Mouse (Mus musculus): Measurements from ENCODE around the gene A530016L24Rik. TPM values are rescaled to one million over a fixed set of nuclear protein-coding genes. Genes with fewer than 3 reads are reported as not detected.
A peak's percentile ranks its signal among the peaks of the same experiment; 100 is the strongest.

Gene A530016L24Rik
- polyA plus RNA-seq, 1 experiment from 2014 or later = 0.19 TPM

DNA sequence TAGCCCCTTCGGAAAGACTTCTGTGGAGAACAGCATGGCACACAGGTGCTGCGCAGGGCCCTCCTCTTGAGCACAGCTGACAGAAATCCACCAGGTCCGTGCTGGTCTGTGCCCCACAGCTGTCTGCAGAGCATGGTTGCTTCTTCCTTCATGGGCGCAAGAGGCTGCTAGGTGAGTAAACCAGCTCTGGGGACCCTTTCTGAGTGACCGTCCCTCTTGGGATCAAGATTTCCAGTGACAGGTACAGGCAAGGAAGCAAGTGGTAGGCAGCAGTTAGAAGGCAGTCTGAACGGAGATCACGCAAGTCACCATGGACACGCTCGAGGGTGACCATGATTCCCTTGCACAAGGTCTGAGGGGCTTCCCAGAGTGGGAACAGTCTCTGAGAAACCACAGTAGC is 287 bp downstream of the A530016L24Rik start:
- Histone ChIP-seq H3K4me2 (replicated peaks) (no peak overlapping the region), H3K9ac (no peak overlapping the region), H3K4me1 (replicated peaks; ENCODE audit: control insufficient read depth, insufficient read depth, low read length) (0 out of 2 replicates have a peak, but pooled peaks cover 6% of the 10 kb centered on the region), H3K27me3 (ENCODE audit: control insufficient read depth, insufficient read depth, low read length) (no peaks in the 10 kb centered on the region), H3K4me3 (replicated peaks; ENCODE audit: low read length) (no peak overlapping the region), H3K36me3 (replicated peaks; ENCODE audit: control insufficient read depth, insufficient read depth) (no peaks in the 10 kb centered on the region), H3K27ac (no peak overlapping the region), H3K9me3 (ENCODE audit: control insufficient read depth, low read length) (no peaks in the 10 kb centered on the region)
- ATAC-seq (ENCODE audit: low FRiP score) (no peak), DNase-seq (ENCODE audit: low spot score) (no peak)
- WGBS = 90% methylated on average over 9 of the region's 9 CpGs

GRCm38 (mm10) chr12:112490444-112490939 is 1.2 kb downstream of the A530016L24Rik start:
- Histone ChIP-seq H3K4me1 (replicated peaks; ENCODE audit: control insufficient read depth, insufficient read depth, low read length) (0 out of 2 replicates have a peak, but pooled peaks cover 6% of the 10 kb centered on the region), H3K9ac (no peak overlapping the region)

DNA sequence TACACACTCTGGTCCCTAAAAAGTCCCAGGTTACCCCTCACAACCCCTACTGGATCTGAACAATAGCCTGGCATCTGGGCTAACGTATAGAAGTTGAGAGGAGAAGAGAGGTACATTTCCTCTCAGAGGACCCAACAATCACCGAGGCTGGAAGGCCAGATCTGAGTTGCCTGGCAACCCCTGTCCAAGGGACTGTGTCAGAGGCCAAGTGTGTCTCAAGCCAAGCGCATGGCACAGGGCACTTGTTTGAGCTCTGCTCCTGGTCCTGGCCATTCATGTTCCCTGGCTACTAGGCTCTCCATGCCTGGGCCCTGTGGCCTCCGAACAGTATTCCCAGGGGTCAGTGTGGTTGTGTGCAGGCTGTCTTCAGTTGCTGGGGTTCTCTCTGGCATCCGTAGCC is 6.9 kb downstream of the A530016L24Rik start:
- WGBS = 52% methylated on average over 5 of the region's 5 CpGs
- Histone ChIP-seq H3K9ac (no peak overlapping the region), H3K4me3 (replicated peaks; ENCODE audit: low read length) (no peak overlapping the region), H3K27ac (no peak overlapping the region), H3K9me3 (ENCODE audit: control insufficient read depth, low read length) (no peaks in the 10 kb centered on the region), H3K4me1 (replicated peaks; ENCODE audit: control insufficient read depth, insufficient read depth, low read length) (0 out of 2 replicates have a peak, but pooled peaks cover 2% of the 10 kb centered on the region), H3K36me3 (replicated peaks; ENCODE audit: control insufficient read depth, insufficient read depth) (no peaks in the 10 kb centered on the region; the same call in none of the 2 replicates), H3K27me3 (ENCODE audit: control insufficient read depth, insufficient read depth, low read length) (no peaks in the 10 kb centered on the region), H3K4me2 (replicated peaks) (no peak overlapping the region)
- DNase-seq (ENCODE audit: low spot score) = no peak
- no peak for ATAC-seq (ENCODE audit: low FRiP score)

More at GRCm38 (mm10) chr12:112490444-112490939, 1.2 kb downstream of the A530016L24Rik start:
- WGBS = 32% methylated on average over 2 of the region's 3 CpGs
- Histone ChIP-seq H3K4me2 (replicated peaks) (no peak overlapping the region), H3K27me3 (ENCODE audit: control insufficient read depth, insufficient read depth, low read length) (no peaks in the 10 kb centered on the region), H3K4me3 (replicated peaks; ENCODE audit: low read length) (no peak overlapping the region), H3K9me3 (ENCODE audit: control insufficient read depth, low read length) (no peaks in the 10 kb centered on the region), H3K27ac (no peak overlapping the region), H3K36me3 (replicated peaks; ENCODE audit: control insufficient read depth, insufficient read depth) (no peaks in the 10 kb centered on the region)
- ATAC-seq (ENCODE audit: low FRiP score) = no peak
- DNase-seq (ENCODE audit: low spot score) = no peak

- no peaks in the 10 kb centered on the region for H3K4me1 ChIP-seq (replicated peaks; ENCODE audit: control insufficient read depth, insufficient read depth, low read length)
- H3K27me3 ChIP-seq (ENCODE audit: control insufficient read depth, insufficient read depth, low read length) = no peaks in the 10 kb centered on the region
- H3K4me3 ChIP-seq (replicated peaks; ENCODE audit: low read length) = no peak overlapping the region
- H3K27ac ChIP-seq = no peak overlapping the region
- DNase-seq (ENCODE audit: low spot score) = no peak
- no peak overlapping the region for H3K9ac ChIP-seq
- no peak for ATAC-seq (ENCODE audit: low FRiP score)
- H3K4me2 ChIP-seq (replicated peaks) = no peak overlapping the region
- 85% methylated on average over 8 of the region's 8 CpGs for WGBS
- no peaks in the 10 kb centered on the region for H3K9me3 ChIP-seq (ENCODE audit: control insufficient read depth, low read length)
- no peaks in the 10 kb centered on the region; the same call in none of the 2 replicates for H3K36me3 ChIP-seq (replicated peaks; ENCODE audit: control insufficient read depth, insufficient read depth)
Measured at GRCm38 (mm10) chr12:112497731-112498130, 8.5 kb downstream of the A530016L24Rik start.

DNA sequence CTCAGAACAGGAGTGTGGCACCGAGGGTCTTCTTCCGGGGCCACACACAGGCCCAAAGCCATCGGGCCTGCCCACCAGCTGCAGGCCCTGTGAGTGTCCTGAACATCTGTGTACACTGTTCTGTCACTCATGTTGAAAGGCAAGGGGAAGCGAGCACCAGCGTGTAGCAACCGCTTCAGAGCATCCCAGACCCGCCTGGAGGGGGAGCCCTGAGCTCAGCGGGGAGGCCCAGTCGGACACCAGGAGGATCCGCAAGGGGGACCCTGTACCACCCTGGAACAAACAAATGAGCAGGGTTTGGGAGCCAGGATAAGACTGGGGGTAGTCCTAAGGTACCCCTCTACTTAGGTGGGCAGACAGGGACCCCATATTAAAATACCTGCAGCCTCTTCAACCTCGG is 9.4 kb downstream of the A530016L24Rik start:
- H3K27me3 ChIP-seq (ENCODE audit: control insufficient read depth, insufficient read depth, low read length) = no peaks in the 10 kb centered on the region
- WGBS = 41% methylated on average over 11 of the region's 11 CpGs
- no peak overlapping the region for H3K4me3 ChIP-seq (replicated peaks; ENCODE audit: low read length)
- no peak overlapping the region for H3K27ac ChIP-seq
- no peaks in the 10 kb centered on the region for H3K9me3 ChIP-seq (ENCODE audit: control insufficient read depth, low read length)
- no peak overlapping the region for H3K9ac ChIP-seq
- no peaks in the 10 kb centered on the region for H3K4me1 ChIP-seq (replicated peaks; ENCODE audit: control insufficient read depth, insufficient read depth, low read length)
- DNase-seq (ENCODE audit: low spot score) = no peak
- H3K4me2 ChIP-seq (replicated peaks) = no peak overlapping the region
- no peaks in the 10 kb centered on the region; the same call in none of the 2 replicates for H3K36me3 ChIP-seq (replicated peaks; ENCODE audit: control insufficient read depth, insufficient read depth)
- ATAC-seq (ENCODE audit: low FRiP score) = no peak

GRCm38 (mm10) chr12:112503003-112503771 is 13.9 kb downstream of the A530016L24Rik start:
- no peaks in the 10 kb centered on the region for H3K27me3 ChIP-seq (ENCODE audit: control insufficient read depth, insufficient read depth, low read length)
- WGBS = 50% methylated on average over 19 of the region's 19 CpGs
- H3K4me2 ChIP-seq (replicated peaks) = no peak overlapping the region
- no peak overlapping the region for H3K27ac ChIP-seq
- H3K36me3 ChIP-seq (replicated peaks; ENCODE audit: control insufficient read depth, insufficient read depth) = no peaks in the 10 kb centered on the region; the same call in none of the 2 replicates
- DNase-seq (ENCODE audit: low spot score) (no peak), ATAC-seq (ENCODE audit: low FRiP score) (no peak)
- H3K4me3 ChIP-seq (replicated peaks; ENCODE audit: low read length) = no peak overlapping the region
- no peak overlapping the region for H3K9ac ChIP-seq
- H3K4me1 ChIP-seq (replicated peaks; ENCODE audit: control insufficient read depth, insufficient read depth, low read length) = peaks cover 27% of the 10 kb centered on the region
- H3K9me3 ChIP-seq (ENCODE audit: control insufficient read depth, low read length) = no peaks in the 10 kb centered on the region

DNA sequence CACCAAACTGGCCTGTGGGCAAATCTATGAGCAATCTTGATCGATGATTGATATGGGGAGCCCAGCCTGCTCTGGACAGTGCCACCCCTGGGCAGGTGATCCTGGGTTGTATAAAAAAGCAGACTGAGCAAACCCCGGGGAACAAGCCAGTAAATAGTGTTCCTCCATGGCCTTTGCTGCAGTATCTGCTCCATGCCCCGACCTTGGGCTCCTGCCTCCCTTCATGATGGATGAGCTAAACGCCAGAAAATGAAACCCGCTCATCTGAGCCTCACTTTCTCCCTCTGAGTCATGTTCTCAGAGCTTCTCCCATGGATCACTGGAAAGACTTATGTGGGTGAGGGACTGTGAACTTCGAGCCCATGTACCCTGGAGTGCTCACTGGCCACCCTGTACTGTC is 17.0 kb downstream of the A530016L24Rik start:
- no peaks in the 10 kb centered on the region; the same call in 1 of the 2 replicates for H3K36me3 ChIP-seq (replicated peaks; ENCODE audit: control insufficient read depth, insufficient read depth)
- H3K27me3 ChIP-seq (ENCODE audit: control insufficient read depth, insufficient read depth, low read length) = no peaks in the 10 kb centered on the region
- H3K27ac ChIP-seq = no peak overlapping the region
- peaks cover 56% of the 10 kb centered on the region for H3K4me1 ChIP-seq (replicated peaks; ENCODE audit: control insufficient read depth, insufficient read depth, low read length)
- ATAC-seq (ENCODE audit: low FRiP score) (no peak), DNase-seq (ENCODE audit: low spot score) (no peak)
- H3K9me3 ChIP-seq (ENCODE audit: control insufficient read depth, low read length) = no peaks in the 10 kb centered on the region
- H3K9ac ChIP-seq = no peak overlapping the region
- 79% methylated on average over 6 of the region's 6 CpGs for WGBS
- no peak overlapping the region for H3K4me3 ChIP-seq (replicated peaks; ENCODE audit: low read length)
- no peak overlapping the region for H3K4me2 ChIP-seq (replicated peaks)

GRCm38 (mm10) chr12:112507264-112507663 is 18.0 kb downstream of the A530016L24Rik start:
- DNase-seq (ENCODE audit: low spot score) = peak; percentile 50
- H3K27me3 ChIP-seq (ENCODE audit: control insufficient read depth, insufficient read depth, low read length) = no peaks in the 10 kb centered on the region
- H3K9me3 ChIP-seq (ENCODE audit: control insufficient read depth, low read length) = no peaks in the 10 kb centered on the region
- H3K4me1 ChIP-seq (replicated peaks; ENCODE audit: control insufficient read depth, insufficient read depth, low read length) = peaks cover 60% of the 10 kb centered on the region
- WGBS = 15% methylated on average over 4 of the region's 4 CpGs
- H3K9ac ChIP-seq = 0 out of 2 replicates have a peak overlapping the region, but pooled peaks have one; percentile 2
- peak overlapping the region; percentile 35 for H3K4me2 ChIP-seq (replicated peaks)
- no peaks in the 10 kb centered on the region for H3K36me3 ChIP-seq (replicated peaks; ENCODE audit: control insufficient read depth, insufficient read depth)
- peak overlapping the region; percentile 75 for H3K27ac ChIP-seq
- no peak overlapping the region for H3K4me3 ChIP-seq (replicated peaks; ENCODE audit: low read length)
- peak; percentile 61 for ATAC-seq (ENCODE audit: low FRiP score)

- Histone ChIP-seq H3K9me3 (ENCODE audit: control insufficient read depth, low read length) (no peaks in the 10 kb centered on the region), H3K27ac (peak overlapping the region; percentile 75), H3K36me3 (replicated peaks; ENCODE audit: control insufficient read depth, insufficient read depth) (no peaks in the 10 kb centered on the region), H3K4me2 (replicated peaks) (peak overlapping the region; percentile 35), H3K9ac (peak overlapping the region; percentile 2; the same call in 1 of the 2 replicates), H3K27me3 (ENCODE audit: control insufficient read depth, insufficient read depth, low read length) (no peaks in the 10 kb centered on the region), H3K4me1 (replicated peaks; ENCODE audit: control insufficient read depth, insufficient read depth, low read length) (peaks cover 60% of the 10 kb centered on the region), H3K4me3 (replicated peaks; ENCODE audit: low read length) (no peak overlapping the region)
- no peak for ATAC-seq (ENCODE audit: low FRiP score)
- no peak for DNase-seq (ENCODE audit: low spot score)
- WGBS = 77% methylated on average over 3 of the region's 3 CpGs
Measured at GRCm38 (mm10) chr12:112507984-112508383, 18.7 kb downstream of the A530016L24Rik start.

All from hindbrain, embryonic 14.5 days (tissue).